Mouse (Mus musculus) layer of hippocampus, adult 6 months (tissue): ENCODE measurements around the gene Gpr45. TPM values are rescaled to one million over a fixed set of nuclear protein-coding genes. Genes with fewer than 3 reads are reported as not detected.

Source experiments
- long read RNA-seq, 2 experiments: library from polyadenylated mRNA; unstranded; transcript quantifications; one replicate each; pipeline ENCODE4 v2.0.0; 2019 to 2020
- microRNA-seq: library from miRNA; unstranded; fragments of <30 nt; microRNA quantifications from one replicate; pipeline ENCODE4 v1.2.0, GENCODE M21; 2020
- polyA plus RNA-seq: library from polyadenylated mRNA; unstranded; fragments of <200 nt; fragmentation: Nextera tagmentation; gene quantifications from 2 replicates; pipeline ENCODE4 v1.2.3, GENCODE M21; 2021

Gene Gpr45
- polyA plus RNA-seq = 3.7 and 3.9 TPM in 2 replicates
- long read RNA-seq, experiment 1, transcript Gpr45-205 (2 exons, 2,046 nt) = major isoform, 7 of 11 reads
- long read RNA-seq, experiment 1, partial matches to known transcripts = 0 of 11 reads
- long read RNA-seq, experiment 1, other reads (novel, unspliced or antisense) = 4 of 11 reads
- long read RNA-seq, experiment 2, transcript Gpr45-205 (2 exons, 2,046 nt) = major isoform, 17 of 26 reads
- long read RNA-seq, experiment 2, partial matches to known transcripts = 0 of 26 reads
- long read RNA-seq, experiment 2, other reads (novel, unspliced or antisense) = 5 of 26 reads

GRCm38 (mm10) chr1:42952734-42953481 is at the start of gene Gpr45:
Gene Gpr45, plus strand, starts transcription at chr1:42952872.

Small RNAs within 50 kb of the gene (microRNA-seq; reads per million reads assigned to microRNA genes)
- not detected for gene Gm24001

Other genes with a start within 250 kb of the Gpr45 start
- gene Mrps9, start 101.6 kb upstream of the Gpr45 start, polyA plus RNA-seq = 57.1 and 60.7 TPM in 2 replicates
- 3.9 and 4.3 TPM in 2 replicates for gene Tgfbrap1, start 145.8 kb downstream of the Gpr45 start, polyA plus RNA-seq
- gene AI597479, start 145.8 kb downstream of the Gpr45 start, polyA plus RNA-seq = 17.3 TPM in 2 replicates
- gene Fhl2, start 244.1 kb downstream of the Gpr45 start, polyA plus RNA-seq = 48.5 and 64.2 TPM in 2 replicates